Mouse (Mus musculus): Measurements from ENCODE around the gene Slc24a5.
"Not testable (repeated sequence)": the region's sequence is repeated elsewhere in the genome, so short reads cannot be mapped to it uniquely, and the experiment has no call there.

Slc24a5 gene

GRCm38 (mm10) chr2:125067894-125068293, at the start of gene Slc24a5:
Slc24a5 (plus strand) TSS chr2:125068124.
- DNase-seq = no peak

GRCm38 (mm10) chr2:125024386-125024785, 43.5 kb upstream of the Slc24a5 start:
- DNase-seq = no peak

- DNase-seq = no peak
Measured at GRCm38 (mm10) chr2:125026358-125027000, 41.4 kb upstream of the Slc24a5 start.

- DNase-seq = no peak
Measured at GRCm38 (mm10) chr2:125030591-125030990, 37.3 kb upstream of the Slc24a5 start.

- DNase-seq = peak; percentile 63 to 68
Measured at GRCm38 (mm10) chr2:125031111-125031510, 36.8 kb upstream of the Slc24a5 start.

- peak; percentile 82 to 84 for DNase-seq
Measured at GRCm38 (mm10) chr2:125031562-125032257, 36.2 kb upstream of the Slc24a5 start.

GRCm38 (mm10) chr2:125032258-125032973, 35.5 kb upstream of the Slc24a5 start:
- DNase-seq = peak; percentile 78 to 81

- peak; percentile 16 to 31 for DNase-seq
Measured at GRCm38 (mm10) chr2:125033042-125033743, 34.7 kb upstream of the Slc24a5 start.

GRCm38 (mm10) chr2:125055316-125055903, 12.5 kb upstream of the Slc24a5 start:
- DNase-seq = no peak

- DNase-seq = peak in 1 of 2 experiments; percentile 7
Measured at GRCm38 (mm10) chr2:125057250-125057815, 10.6 kb upstream of the Slc24a5 start.

- DNase-seq = no peak
Measured at GRCm38 (mm10) chr2:125061451-125061850, 6.5 kb upstream of the Slc24a5 start.

- no peak for DNase-seq
Measured at GRCm38 (mm10) chr2:125062944-125063343, 5.0 kb upstream of the Slc24a5 start.

GRCm38 (mm10) chr2:125067373-125067772, 551 bp upstream of the Slc24a5 start:
- no peak for DNase-seq

- DNase-seq = no peak
Measured at GRCm38 (mm10) chr2:125068696-125069095, 772 bp downstream of the Slc24a5 start.

- DNase-seq = no peak
Measured at GRCm38 (mm10) chr2:125073056-125073780, 5.3 kb downstream of the Slc24a5 start.

GRCm38 (mm10) chr2:125083879-125084278, 16.0 kb downstream of the Slc24a5 start:
- DNase-seq = no peak

GRCm38 (mm10) chr2:125088757-125089156, 20.8 kb downstream of the Slc24a5 start:
- DNase-seq = no peak

- DNase-seq = not testable (repeated sequence)
Measured at GRCm38 (mm10) chr2:125092123-125092522, 24.2 kb downstream of the Slc24a5 start.

GRCm38 (mm10) chr2:125104491-125104890, 36.6 kb downstream of the Slc24a5 start:
- DNase-seq = not testable (repeated sequence)

GRCm38 (mm10) chr2:125106536-125106935, 38.6 kb downstream of the Slc24a5 start:
- DNase-seq = not testable (repeated sequence)

- peak; percentile 29 to 35 for DNase-seq
Measured at GRCm38 (mm10) chr2:125119381-125120110, 51.6 kb downstream of the Slc24a5 start.
